ENCODE assay signal across 24 mouse cellular contexts in genomic region chr5:151199235-151199634, GRCm38 (mm10). TPM values are rescaled to one million over a fixed set of nuclear protein-coding genes. Genes with fewer than 3 reads are reported as not detected.
DNase-seq lines count a peak whose midpoint lies in the region; ATAC-seq and TF ChIP-seq lines count a peak whose summit lies in the region.
"Had no signal": no experiment of that assay in that cellular context is flagged by ENCODE, and none has a peak within 500 bp of the region (broad histone marks: within the 10 kb centered on the region; RNA-seq: fewer than 3 reads in every experiment).

No protein-coding gene starts in this region.

- no peaks in the 10 kb centered on the region for H3K9me3 ChIP-seq in lung, embryonic 16.5 days (ENCODE audit: control insufficient read depth, low read length)
- H3K9me3 ChIP-seq: embryonic facial prominence, embryonic 13.5 days; embryonic facial prominence, embryonic 15.5 days; forebrain, embryonic 10.5 days; forebrain, embryonic 12.5 days had no signal

- whole genome bisulfite sequencing in heart, adult 2 months = 50% methylated on average over 3 of the region's 3 CpGs
- 69% methylated on average over 3 of the region's 3 CpGs for whole genome bisulfite sequencing in lung, embryonic 16.5 days
- 48% methylated on average over 3 of the region's 3 CpGs for WGBS in lung, adult 2 months

- H3K4me2 ChIP-seq in lung, embryonic 16.5 days (ENCODE audit: low read depth, low read length) = no peak overlapping the region
- H3K4me2 ChIP-seq: embryonic facial prominence, embryonic 13.5 days; embryonic facial prominence, embryonic 15.5 days; forebrain, embryonic 12.5 days had no signal

- H3K4me3 ChIP-seq in heart, adult 2 months = no peak overlapping the region
- H3K4me3 ChIP-seq in lung, embryonic 16.5 days (ENCODE audit: low read length) = no peak overlapping the region
- no peak overlapping the region for H3K4me3 ChIP-seq in lung, adult 2 months (replicated peaks; ENCODE audit: extremely low read depth, low read depth, low read length)
- H3K4me3 ChIP-seq: embryonic facial prominence, embryonic 13.5 days; embryonic facial prominence, embryonic 15.5 days; erythroblast, embryonic 14.5 days; forebrain, embryonic 10.5 days; forebrain, embryonic 12.5 days had no signal

- H3K36me3 ChIP-seq in heart, adult 2 months (ENCODE audit: control insufficient read depth, insufficient read depth, low read length) = peaks cover 1% of the 10 kb centered on the region; the same call in 1 of the 2 replicates
- H3K36me3 ChIP-seq in lung, embryonic 16.5 days (ENCODE audit: control insufficient read depth, insufficient read depth, low read length) = no peaks in the 10 kb centered on the region
- H3K36me3 ChIP-seq: embryonic facial prominence, embryonic 13.5 days; embryonic facial prominence, embryonic 15.5 days; forebrain, embryonic 10.5 days; forebrain, embryonic 12.5 days had no signal

- peak overlapping the region; percentile 11; the same call in 1 of the 2 replicates for H3K27ac ChIP-seq in heart, adult 2 months
- H3K27ac ChIP-seq in lung, embryonic 16.5 days (ENCODE audit: low read length) = peak overlapping the region; percentile 12; the same call in 1 of the 2 replicates
- H3K27ac ChIP-seq: embryonic facial prominence, embryonic 13.5 days; embryonic facial prominence, embryonic 15.5 days; forebrain, embryonic 10.5 days; forebrain, embryonic 12.5 days had no signal

- TF ChIP-seq EP300 in heart, adult 2 months (IDR thresholded peaks at IDR 0.05; ENCODE audit: insufficient read depth, low read depth, low read length) = no peak

- peak; percentile 68 for ATAC-seq in lung, embryonic 16.5 days (ENCODE audit: low read depth)
- ATAC-seq: forebrain, embryonic 14.5 days had no signal

- no peaks in the 10 kb centered on the region for H3K27me3 ChIP-seq in heart, adult 2 months (ENCODE audit: control insufficient read depth, insufficient read depth, low read length)
- H3K27me3 ChIP-seq in lung, embryonic 16.5 days (ENCODE audit: control insufficient read depth, insufficient read depth, low read depth, low read length) = no peaks in the 10 kb centered on the region
- H3K27me3 ChIP-seq: embryonic facial prominence, embryonic 13.5 days; embryonic facial prominence, embryonic 15.5 days; forebrain, embryonic 12.5 days had no signal

- no peak overlapping the region for H3K9ac ChIP-seq in heart, adult 2 months (ENCODE audit: low read depth, low read length)
- H3K9ac ChIP-seq in lung, embryonic 16.5 days (ENCODE audit: low read length) = no peak overlapping the region
- H3K9ac ChIP-seq: embryonic facial prominence, embryonic 13.5 days; embryonic facial prominence, embryonic 15.5 days; forebrain, embryonic 12.5 days had no signal

- DNase-seq in heart, adult 2 months = no peak
- DNase-seq in heart, postnatal 10 days = no peak
- peak; percentile 7 for DNase-seq in kidney, postnatal 14 days
- DNase-seq in kidney, postnatal 36 days = no peak
- no peak for DNase-seq in lung, postnatal 36 days
- peak; percentile 31 for DNase-seq in lung, postnatal 10 days
- DNase-seq in lung, adult 2 months = no peak
- DNase-seq: adrenal gland, adult 2 months; adrenal gland, postnatal 10 days; adrenal gland, postnatal 25 days; cerebellum, adult 11 months; cerebellum, adult 18-20 months; cerebellum, adult 8-10 months; cerebellum, adult 9-11 months; cerebellum, postnatal 36 days; embryo, embryonic 11 days had no signal

- intact Hi-C loops in heart, adult 2 months (cut with DNase I) = no loop called here
- intact Hi-C loops in heart, postnatal 10 days (cut with DNase I) = no loop called here

- H3K4me1 ChIP-seq in heart, adult 2 months (ENCODE audit: control insufficient read depth, insufficient read depth, low read length) = peaks cover 4% of the 10 kb centered on the region
- H3K4me1 ChIP-seq in lung, embryonic 16.5 days (replicated peaks; ENCODE audit: control insufficient read depth, insufficient read depth, low read length) = peaks cover 5% of the 10 kb centered on the region; the same call in 1 of the 2 replicates
- peaks cover 7% of the 10 kb centered on the region for H3K4me1 ChIP-seq in lung, adult 2 months (ENCODE audit: control insufficient read depth, insufficient read depth, low read length)
- H3K4me1 ChIP-seq: embryonic facial prominence, embryonic 13.5 days; forebrain, embryonic 12.5 days had no signal

- TF ChIP-seq CTCF in heart, adult 2 months (IDR thresholded peaks at IDR 0.05) = no peak
- TF ChIP-seq CTCF in lung, adult 2 months (IDR thresholded peaks at IDR 0.05; ENCODE audit: insufficient read depth, low read length) = no peak

- TF ChIP-seq POLR2A in heart, adult 2 months (IDR thresholded peaks at IDR 0.05; ENCODE audit: insufficient read depth, low read depth, low read length) = no peak
- no peak for TF ChIP-seq POLR2A in lung, adult 2 months (IDR thresholded peaks at IDR 0.05; ENCODE audit: borderline replicate concordance, extremely low read depth, low read depth, low read length)

- no peaks in the 10 kb centered on the region for H3K79me2 ChIP-seq in heart, adult 2 months (replicated peaks; ENCODE audit: control insufficient read depth, insufficient read depth, low read length)

RNA-seq across cellular contexts. Expression of gene Stard13, which starts 34.4 kb away (rescaled TPM):
- 10 to 100 TPM; 22.1 to 24.4 TPM for total RNA-seq in heart, adult 2 months (2021)
- polyA plus RNA-seq in heart, adult 2 months (2012; rRNA removed) = 9.9 and 16.4 TPM in 2 replicates
- 10 to 100 TPM; 23.6 TPM for total RNA-seq in heart, postnatal 10 days (2021)
- polyA plus RNA-seq in lung, embryonic 16.5 days (2015; fragmentation: Nextera tagmentation; extraction: Ambion mirVana) = 20.6 and 21.4 TPM in 2 replicates
- 45.6 and 57.3 TPM in 2 replicates for polyA plus RNA-seq in lung, adult 2 months (2012; rRNA removed)
- total RNA-seq: MEL had no signal

Comparison
In these comparisons a context has a peak if more than half of its experiments do, and no peak if none do; other contexts are left out.
1. DNase-seq: peak in kidney, postnatal 14 days (single experiment) and lung, postnatal 10 days (single experiment); none in heart, adult 2 months (0 of 2), heart, postnatal 10 days (0 of 2), kidney, postnatal 36 days (0 of 2), lung, postnatal 36 days (single experiment) and lung, adult 2 months (single experiment).